Mouse (Mus musculus): Measurements from ENCODE around the gene Cfap77.

Cfap77 gene

GRCm38 (mm10) chr2:29051932-29052331, 2.9 kb downstream of the Cfap77 start:
- DNase-seq (ENCODE audit: low spot score in 2 of 2) = no peak

DNA sequence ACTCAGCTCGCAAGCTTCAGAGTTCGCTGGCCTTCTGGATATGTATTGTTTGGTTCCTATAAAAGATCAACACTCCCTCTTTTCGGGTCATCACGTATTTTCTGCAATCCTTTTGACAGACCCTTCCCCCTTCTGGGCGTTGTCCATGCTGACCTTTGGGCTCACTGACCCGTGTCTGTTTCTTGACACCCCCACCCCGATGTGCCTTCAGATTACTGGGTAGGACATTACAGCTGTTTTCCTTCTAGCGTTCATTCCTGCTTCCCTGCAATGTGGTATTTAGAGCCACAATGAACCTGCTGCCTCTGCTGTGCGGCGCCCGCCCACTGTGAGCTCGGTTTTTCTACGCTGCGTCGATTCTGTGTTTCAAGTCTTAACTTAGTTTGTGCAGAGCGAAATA, 8.7 kb downstream of the Cfap77 start:
- no peak for DNase-seq (ENCODE audit: low spot score in 2 of 2)

- DNase-seq (ENCODE audit: low spot score in 2 of 2) = no peak
Observed at GRCm38 (mm10) chr2:29042124-29042523, 12.7 kb downstream of the Cfap77 start.

DNA sequence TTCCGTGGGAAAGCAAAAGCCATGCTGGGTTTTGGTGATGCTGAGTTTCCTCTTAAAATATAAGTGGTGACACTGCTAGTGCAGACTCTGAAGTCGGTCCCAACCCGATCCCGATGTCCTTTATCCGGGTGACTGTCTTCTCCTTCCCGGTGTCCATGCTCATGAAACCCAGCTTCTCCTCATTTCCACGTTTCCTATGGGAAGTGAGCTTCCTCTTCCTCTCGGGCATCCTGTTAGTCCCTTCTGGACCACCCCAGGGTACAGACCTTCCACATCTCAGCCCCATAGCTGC, 13.4 kb downstream of the Cfap77 start:
- no peak for DNase-seq (ENCODE audit: low spot score in 2 of 2)

GRCm38 (mm10) chr2:29040594-29041476, 14.0 kb downstream of the Cfap77 start:
- DNase-seq (ENCODE audit: low spot score in 2 of 2) = no peak

DNA sequence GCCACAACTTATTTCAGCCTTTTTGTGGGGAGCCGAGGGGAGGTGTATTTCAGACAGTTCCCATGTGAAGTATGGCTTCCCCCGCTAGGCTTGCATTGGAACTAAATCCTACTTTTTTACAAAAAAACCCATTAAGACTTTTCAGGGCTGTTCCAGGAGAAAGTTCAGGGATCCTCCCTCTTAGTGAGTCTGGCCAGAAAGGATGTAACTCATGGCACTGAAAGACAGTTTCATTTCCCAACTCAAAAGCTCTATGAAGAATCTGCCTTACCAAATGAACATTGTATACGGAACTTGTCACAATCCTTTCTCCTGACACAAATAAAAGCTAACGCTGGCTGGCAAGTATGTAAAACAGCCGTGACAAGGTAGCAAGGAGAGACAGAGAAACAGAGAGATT, 15.1 kb downstream of the Cfap77 start:
- DNase-seq (ENCODE audit: low spot score in 2 of 2) = no peak

GRCm38 (mm10) chr2:29035698-29036097, 19.2 kb downstream of the Cfap77 start:
- DNase-seq (ENCODE audit: low spot score in 2 of 2) = no peak

- no peak for DNase-seq (ENCODE audit: low spot score in 2 of 2)
Observed at GRCm38 (mm10) chr2:29034542-29035475, 20.1 kb downstream of the Cfap77 start.

DNA sequence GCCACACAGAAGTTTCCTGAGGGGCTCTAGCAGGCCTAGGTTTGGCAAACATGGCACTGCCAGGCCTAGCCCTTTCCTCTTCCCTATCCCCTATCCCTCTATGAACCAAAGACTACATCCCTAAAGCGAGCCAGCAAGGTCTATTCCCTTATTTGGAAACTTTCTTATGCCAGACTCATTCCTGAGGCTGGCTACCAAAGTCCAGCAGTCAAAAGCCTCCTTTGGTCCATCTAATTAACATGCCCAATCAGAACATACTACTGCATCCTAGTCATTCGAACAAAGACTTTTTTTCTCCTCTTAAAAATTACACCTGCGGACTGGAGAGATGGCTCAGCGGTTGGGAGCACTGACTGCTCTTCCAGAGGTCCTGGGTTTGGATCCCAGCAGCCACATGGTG, 22.9 kb downstream of the Cfap77 start:
- no peak for DNase-seq (ENCODE audit: low spot score in 2 of 2)

DNA sequence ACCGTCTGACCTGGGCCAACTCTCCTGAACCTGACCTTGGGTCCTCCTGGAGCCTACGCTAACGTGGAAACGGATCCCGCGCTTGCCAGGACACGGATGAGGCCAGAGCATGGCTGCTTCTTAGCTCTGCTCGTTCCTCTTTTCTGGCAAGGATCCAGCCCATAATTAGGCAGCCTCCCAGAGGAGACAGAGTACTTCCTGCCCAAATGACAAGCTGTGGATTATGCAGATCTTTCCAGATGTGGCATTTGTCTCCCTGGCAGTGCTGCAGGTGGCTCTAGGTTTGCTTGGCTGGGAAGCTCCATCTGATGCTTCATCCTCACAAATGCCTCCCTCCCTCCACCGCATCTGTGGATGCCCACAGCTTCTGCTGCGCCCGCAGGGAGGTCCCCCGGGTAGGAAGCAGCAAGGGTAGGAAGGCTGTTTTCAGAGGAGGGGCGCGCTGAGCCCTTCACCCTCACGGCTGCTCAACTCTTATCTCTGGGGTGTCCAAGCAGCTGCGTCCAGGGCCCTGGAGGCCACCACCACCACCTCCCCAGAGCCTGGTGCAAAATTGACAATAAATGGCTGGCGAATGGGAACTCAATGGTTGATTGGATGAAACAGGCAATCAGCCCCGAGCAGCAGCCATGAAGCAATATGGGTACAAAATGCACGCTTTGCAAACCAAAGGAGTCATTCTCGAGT, 24.7 kb downstream of the Cfap77 start:
- peak in 1 of 2 experiments; percentile 20 for DNase-seq (ENCODE audit: low spot score in 2 of 2)

- no peak for DNase-seq (ENCODE audit: low spot score in 2 of 2)
Observed at GRCm38 (mm10) chr2:29025284-29025683, 29.6 kb downstream of the Cfap77 start.

DNA sequence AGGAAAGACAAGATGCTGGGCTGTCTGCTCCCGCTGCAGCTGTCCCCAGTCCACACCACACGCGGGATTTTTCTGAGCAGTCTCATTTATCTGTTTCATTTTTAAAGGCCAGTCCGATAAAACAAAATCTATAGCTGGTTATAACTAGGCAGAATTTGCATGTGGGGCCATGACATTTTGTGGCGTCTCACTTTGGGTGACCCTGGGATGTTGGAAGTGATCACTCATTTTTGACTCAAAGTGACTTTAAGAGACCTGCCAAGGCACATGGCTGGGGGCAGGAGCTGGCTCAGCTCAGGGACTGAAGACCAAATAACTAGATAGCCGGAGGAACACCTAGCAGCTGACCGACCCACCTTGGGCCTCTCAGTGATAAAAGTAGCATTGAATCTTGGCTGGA, 31.9 kb downstream of the Cfap77 start:
- DNase-seq (ENCODE audit: low spot score in 2 of 2) = no peak

DNA sequence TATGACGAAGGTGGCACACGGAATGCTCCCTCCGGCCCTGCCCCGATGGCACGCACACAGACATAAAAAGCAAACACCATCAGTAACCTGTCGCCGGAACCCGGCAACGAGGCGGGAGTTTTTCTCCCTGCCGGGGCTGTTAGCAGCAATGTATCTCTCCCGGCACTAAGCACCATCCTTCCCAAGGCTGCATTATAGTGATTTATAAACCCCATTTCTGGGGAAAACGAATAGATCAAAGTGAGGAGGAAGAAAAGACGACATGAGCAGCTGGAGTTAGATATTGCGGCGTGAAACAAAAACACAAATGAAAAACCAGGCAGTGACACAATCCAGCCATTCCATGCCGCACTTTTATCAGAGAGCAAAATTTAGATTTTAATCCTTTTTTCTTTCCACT, 33.8 kb downstream of the Cfap77 start:
- no peak for DNase-seq (ENCODE audit: low spot score in 2 of 2)

DNA sequence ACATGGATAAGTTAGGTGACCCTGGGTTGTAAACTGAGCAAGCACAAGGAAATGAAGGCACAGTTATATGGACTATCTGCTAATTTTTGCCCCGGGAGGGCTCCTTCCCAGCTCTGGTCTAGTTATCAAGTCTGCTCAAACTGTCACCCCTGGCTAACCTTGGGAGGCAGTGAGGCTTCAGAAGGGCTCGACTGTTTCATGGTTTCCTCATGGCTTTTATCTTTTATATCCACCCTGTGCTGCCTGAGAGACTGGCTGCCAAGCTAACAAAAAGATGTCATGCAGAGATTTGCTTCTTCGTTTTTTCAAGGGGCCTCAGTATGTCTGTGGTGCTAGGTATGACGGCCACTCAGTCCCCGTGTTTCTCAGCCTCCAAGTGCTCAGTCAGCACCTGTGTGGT, 36.2 kb downstream of the Cfap77 start:
- no peak for DNase-seq (ENCODE audit: low spot score in 2 of 2)

DNA sequence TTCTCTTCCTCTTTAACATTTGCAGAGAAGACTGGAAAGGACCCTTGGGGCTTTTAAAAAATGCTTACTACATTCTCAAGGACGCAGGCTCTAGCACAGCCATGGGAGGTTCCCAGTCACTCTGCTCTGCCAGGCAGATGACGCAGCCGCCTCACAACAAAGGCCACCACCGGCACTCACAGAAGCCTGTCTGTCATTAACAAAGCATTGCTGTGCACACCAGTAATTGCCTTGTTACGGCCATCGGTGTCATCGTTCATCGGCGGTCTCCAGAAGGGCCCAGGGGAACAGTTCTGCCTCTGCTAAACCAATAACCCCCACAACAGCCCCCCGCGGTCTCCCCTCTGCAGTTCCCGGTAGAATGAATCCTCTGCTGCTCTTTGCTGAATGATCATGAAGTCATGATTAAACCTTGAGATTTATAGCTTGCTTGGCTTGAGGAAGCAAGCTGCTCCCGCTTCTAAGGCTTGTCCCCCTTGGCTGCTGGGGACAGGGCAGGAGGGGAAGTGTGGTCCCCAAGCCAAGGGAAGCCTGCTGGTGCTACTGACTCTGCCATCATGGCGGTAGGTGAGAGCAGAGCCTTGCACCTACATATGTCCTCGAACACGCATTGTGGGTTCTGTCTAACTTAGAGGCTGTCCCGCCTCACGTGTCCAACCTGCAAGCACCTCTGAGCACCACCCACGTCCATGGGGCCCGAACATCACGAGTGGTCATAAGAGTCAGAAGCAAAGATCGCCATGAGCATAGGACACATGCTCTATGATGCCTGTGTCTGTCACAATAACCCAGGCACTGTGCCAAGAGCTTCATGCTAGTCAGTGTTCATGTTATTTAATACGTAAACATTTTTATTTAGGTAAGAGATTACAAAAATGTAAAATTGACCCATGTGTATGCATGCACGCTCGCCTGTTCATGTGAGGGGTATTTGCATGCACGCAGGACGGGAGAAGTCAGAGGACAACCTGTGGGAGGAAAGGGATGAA, 38.0 kb downstream of the Cfap77 start:
- DNase-seq (ENCODE audit: low spot score in 2 of 2) = no peak

GRCm38 (mm10) chr2:29012523-29012922, 42.3 kb downstream of the Cfap77 start:
- DNase-seq (ENCODE audit: low spot score in 2 of 2) = no peak

DNA sequence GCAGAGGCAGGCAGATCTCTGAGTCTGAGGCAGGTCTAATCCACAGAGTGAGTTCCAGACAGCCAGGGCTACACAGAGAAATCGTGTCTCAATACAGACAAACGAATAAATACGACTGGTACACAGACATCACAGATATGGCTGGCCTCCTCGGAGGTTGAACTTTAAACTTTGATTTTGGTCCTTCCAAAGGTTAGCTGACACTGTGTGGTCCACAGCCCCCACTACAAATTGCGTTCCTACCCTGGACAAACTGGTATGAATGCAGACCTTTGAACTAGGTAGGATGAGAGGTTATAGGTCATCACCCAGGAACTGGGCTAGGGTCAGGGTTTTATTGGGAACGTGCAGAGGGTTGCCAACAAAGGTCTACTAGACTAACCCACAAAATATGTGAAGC, 47.2 kb downstream of the Cfap77 start:
- DNase-seq (ENCODE audit: low spot score in 2 of 2) = no peak

DNA sequence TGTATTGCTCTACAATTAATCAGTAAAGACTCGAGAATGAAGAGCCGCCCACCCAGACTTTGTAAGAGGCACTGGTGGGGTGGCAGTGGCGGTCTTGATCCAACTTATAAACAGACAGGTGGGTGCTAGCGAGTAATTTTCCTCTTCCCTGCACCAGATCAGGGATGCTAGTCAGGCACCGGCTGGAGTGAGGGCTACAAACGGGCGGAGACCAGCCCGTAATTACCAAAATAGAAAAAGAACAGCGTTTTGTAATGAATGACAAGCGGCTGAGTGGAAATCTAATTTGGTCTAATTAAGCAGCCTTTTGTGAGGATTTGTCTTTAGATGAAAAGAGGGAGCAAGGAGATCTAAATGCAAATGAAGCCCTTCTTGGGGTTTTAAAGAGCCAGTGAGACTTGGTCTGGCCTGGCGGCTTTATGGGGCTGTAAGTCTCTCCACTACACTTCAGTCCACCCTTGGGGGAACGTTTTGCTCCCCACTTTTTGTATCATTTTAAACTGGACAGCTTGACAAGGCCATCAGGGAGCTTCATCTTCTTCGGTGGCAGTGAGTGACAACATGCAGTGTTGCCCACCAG, 48.3 kb downstream of the Cfap77 start:
- DNase-seq (ENCODE audit: low spot score in 2 of 2) = no peak

GRCm38 (mm10) chr2:29004037-29004436, 50.8 kb downstream of the Cfap77 start:
- DNase-seq (ENCODE audit: low spot score in 2 of 2) = peak in 1 of 2 experiments; percentile 27

DNA sequence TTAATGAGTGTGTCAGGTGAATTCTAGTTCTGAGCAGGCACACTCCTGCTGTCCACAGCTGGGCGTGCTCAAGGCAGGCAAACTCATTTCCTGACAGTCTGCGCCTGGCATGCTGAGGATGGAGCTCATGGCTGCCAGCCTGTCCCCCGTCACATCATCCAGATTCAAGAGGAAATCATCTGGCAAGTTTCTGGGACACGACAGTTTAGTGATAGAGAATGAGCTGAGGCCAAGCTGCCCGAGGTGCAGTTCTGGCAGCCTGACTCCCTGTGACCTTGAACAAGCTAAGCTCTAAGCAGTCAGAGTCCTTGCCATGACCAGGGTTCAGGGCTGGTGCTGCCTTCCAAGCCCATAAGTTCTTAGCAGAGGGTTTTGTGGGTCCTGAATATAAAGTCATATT, 56.6 kb downstream of the Cfap77 start:
- peak; percentile 5 to 13 for DNase-seq (ENCODE audit: low spot score in 2 of 2)

Measured in heart, adult 9 months (tissue).